Mouse (Mus musculus) liver, adult 2 months (tissue): Measurements from ENCODE around the gene Olfr129.

Experiments
- CTCF ChIP-seq: fragments of 200-500 bp; IDR thresholded peaks from 2 replicates; pipeline ENCODE4 v1.5.1; 2011; ENCODE audit warnings: low read depth, low read length, control low read depth
- POLR2A ChIP-seq: fragments of 200-500 bp; IDR thresholded peaks from 2 replicates; pipeline ENCODE4 v1.6.1; 2011; ENCODE audit warnings: low read length, control low read depth; ENCODE audit not compliant: insufficient read depth; ENCODE audit errors: extremely low read depth

GRCm38 (mm10) chr17:38004996-38005395, 54.9 kb downstream of the Olfr129 start:
- no peak for TF ChIP-seq POLR2A
- no peak for TF ChIP-seq CTCF
